Mouse (Mus musculus) forebrain, embryonic 12.5 days (tissue): ENCODE results near the gene Cfap58. TPM values are rescaled to one million over a fixed set of nuclear protein-coding genes. Genes with fewer than 3 reads are reported as not detected.
A peak's percentile ranks its signal among the peaks of the same experiment; 100 is the strongest.

Experiments used
- ATAC-seq: fragments of 200-750 bp; cut with Nextera tagmentation; 2 replicates; pipeline ENCODE4 v1.8.0; 2017; ENCODE audit warnings: moderate TSS enrichment; ENCODE audit not compliant: low FRiP score
- H3K27ac ChIP-seq: fragments of 300-500 bp; sonication (generic); 2 replicates; pipeline ENCODE4 v1.5.1; 2016; ENCODE audit warnings: mild to moderate bottlenecking
- H3K27me3 ChIP-seq: fragments of 300-500 bp; sonication (generic); 2 replicates; pipeline ENCODE4 v1.6.1; 2016; ENCODE audit warnings: mild to moderate bottlenecking
- H3K36me3 ChIP-seq: fragments of 300-500 bp; sonication (generic); replicated peaks from 2 replicates; pipeline ENCODE4 v1.6.1; 2016; ENCODE audit warnings: mild to moderate bottlenecking
- H3K4me1 ChIP-seq: fragments of 300-500 bp; sonication (generic); 2 replicates; pipeline ENCODE4 v1.6.1; 2016
- H3K4me2 ChIP-seq: fragments of 300-500 bp; sonication (generic); 2 replicates; pipeline ENCODE4 v1.6.1; 2016; ENCODE audit warnings: mild to moderate bottlenecking, moderate library complexity
- H3K4me3 ChIP-seq: fragments of 300-500 bp; sonication (generic); replicated peaks from 2 replicates; pipeline ENCODE4 v1.5.1; 2016; ENCODE audit warnings: mild to moderate bottlenecking
- H3K9ac ChIP-seq: fragments of 300-500 bp; sonication (generic); 2 replicates; pipeline ENCODE4 v1.6.1; 2016; ENCODE audit warnings: mild to moderate bottlenecking
- H3K9me3 ChIP-seq: fragments of 300-500 bp; sonication (generic); 2 replicates; pipeline ENCODE4 v1.6.1; 2016
- WGBS: fragments of 180-500 bp; shearing (Covaris S2); methylation state at CpG from one replicate; pipeline ENCODE4 v1.1.7; 2016; 5-methylcytosine and 5-hydroxymethylcytosine counted together
- polyA plus RNA-seq: library from polyadenylated mRNA; unstranded; fragments of >200 nt; fragmentation: Nextera tagmentation; extraction: Ambion mirVana; gene quantifications from 2 replicates; pipeline ENCODE4 v1.2.1, GENCODE M21; 2016

The Cfap58 gene
- polyA plus RNA-seq, 1 experiment from 2014 or later = 0.10 TPM

- Histone ChIP-seq H3K4me1 (peaks cover 36% of the 10 kb centered on the region), H3K4me3 (no peak overlapping the region), H3K4me2 (no peak overlapping the region), H3K27ac (no peak overlapping the region), H3K9ac (no peak overlapping the region), H3K36me3 (no peaks in the 10 kb centered on the region), H3K9me3 (no peaks in the 10 kb centered on the region), H3K27me3 (no peaks in the 10 kb centered on the region)
- WGBS = 91% methylated on average over 5 of the region's 5 CpGs
- ATAC-seq = no peak
These were observed 31.9 kb upstream of the Cfap58 start for GRCm38 (mm10) chr19:47905603-47906002.

- no peaks in the 10 kb centered on the region for H3K27me3 ChIP-seq
- WGBS = 94% methylated on average over 9 of the region's 9 CpGs
- no peaks in the 10 kb centered on the region for H3K9me3 ChIP-seq
- H3K4me2 ChIP-seq = no peak overlapping the region
- H3K9ac ChIP-seq = no peak overlapping the region
- H3K36me3 ChIP-seq = 0 out of 2 replicates have a peak, but pooled peaks cover 7% of the 10 kb centered on the region
- H3K4me1 ChIP-seq = peaks cover 40% of the 10 kb centered on the region
- no peak for ATAC-seq
- H3K27ac ChIP-seq = no peak overlapping the region
- no peak overlapping the region for H3K4me3 ChIP-seq
These were observed 29.9 kb upstream of the Cfap58 start for GRCm38 (mm10) chr19:47907596-47907995.

- peak overlapping the region; percentile 69 for H3K9ac ChIP-seq
- peak overlapping the region; percentile 97 for H3K27ac ChIP-seq
- 0 out of 2 replicates have a peak, but pooled peaks cover 7% of the 10 kb centered on the region for H3K36me3 ChIP-seq
- peak overlapping the region; percentile 62 for H3K4me2 ChIP-seq
- ATAC-seq = peak; percentile 59
- peaks cover 30% of the 10 kb centered on the region for H3K4me1 ChIP-seq
- H3K4me3 ChIP-seq = peak overlapping the region; percentile 38
- no peaks in the 10 kb centered on the region for H3K27me3 ChIP-seq
- WGBS = 20% methylated on average over 6 of the region's 6 CpGs
- no peaks in the 10 kb centered on the region for H3K9me3 ChIP-seq
These were observed 28.5 kb upstream of the Cfap58 start for GRCm38 (mm10) chr19:47908961-47909371.

GRCm38 (mm10) chr19:47909387-47910116 is 27.9 kb upstream of the Cfap58 start:
- peak overlapping the region; percentile 62 for H3K4me2 ChIP-seq
- peak; percentile 89 for ATAC-seq
- WGBS = 1% methylated on average over 10 of the region's 10 CpGs

DNA sequence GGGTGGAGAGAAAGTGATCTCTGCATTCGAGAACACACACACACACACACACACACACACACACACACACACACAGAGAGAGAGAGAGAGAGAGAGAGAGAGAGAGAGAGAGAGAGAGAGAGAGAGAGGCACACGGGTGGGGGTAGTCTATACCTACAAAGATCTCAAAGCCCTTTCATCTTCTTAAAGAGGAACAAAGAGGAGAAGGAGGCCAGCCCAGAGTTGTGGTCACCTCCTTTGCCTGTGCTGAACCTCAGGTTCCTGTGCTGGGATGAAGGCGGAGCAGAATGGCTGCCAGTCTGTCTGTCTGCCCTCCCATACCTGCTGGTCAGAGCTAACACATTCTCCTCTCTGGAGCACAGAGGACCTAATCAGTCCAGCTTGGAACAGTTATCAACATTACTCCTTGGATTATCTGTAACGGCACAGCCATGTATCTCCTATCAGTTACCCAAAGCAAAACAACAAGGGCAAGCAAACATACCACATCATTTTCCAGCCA is 27.3 kb upstream of the Cfap58 start:
- H3K27me3 ChIP-seq = no peaks in the 10 kb centered on the region
- WGBS = 28% methylated on average over 4 of the region's 4 CpGs
- peak; percentile 18; the same call in 1 of the 2 replicates for ATAC-seq

More at GRCm38 (mm10) chr19:47909387-47910116, 27.9 kb upstream of the Cfap58 start:
- Histone ChIP-seq H3K27me3 (no peaks in the 10 kb centered on the region), H3K4me1 (peaks cover 30% of the 10 kb centered on the region), H3K9me3 (no peaks in the 10 kb centered on the region), H3K36me3 (0 out of 2 replicates have a peak, but pooled peaks cover 7% of the 10 kb centered on the region), H3K27ac (peak overlapping the region; percentile 97), H3K9ac (peak overlapping the region; percentile 69), H3K4me3 (peak overlapping the region; percentile 38)

DNA sequence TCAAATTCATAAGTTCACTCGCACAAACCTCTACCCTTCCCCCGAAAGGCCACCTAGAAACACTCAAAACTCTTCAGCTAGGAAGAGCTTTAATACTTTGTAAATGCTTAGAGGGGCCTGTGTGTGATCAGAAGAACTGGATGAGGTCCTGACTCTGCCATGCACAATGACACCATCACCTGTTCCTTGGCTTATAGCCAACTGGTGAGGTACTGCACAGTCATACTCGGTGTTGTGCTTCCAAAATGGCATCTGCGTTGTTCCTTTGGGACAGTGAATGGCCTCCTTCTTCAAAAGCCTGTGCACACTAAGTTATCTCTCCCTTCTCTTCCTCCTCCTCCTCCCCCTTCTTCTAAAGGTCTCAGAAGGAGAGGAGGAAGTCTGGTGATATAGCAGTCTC is 26.7 kb upstream of the Cfap58 start:
- Histone ChIP-seq H3K36me3 (0 out of 2 replicates have a peak, but pooled peaks cover 7% of the 10 kb centered on the region), H3K27me3 (no peaks in the 10 kb centered on the region), H3K4me1 (peaks cover 27% of the 10 kb centered on the region), H3K9me3 (no peaks in the 10 kb centered on the region), H3K4me3 (no peak overlapping the region), H3K9ac (no peak overlapping the region), H3K27ac (peak overlapping the region; percentile 97), H3K4me2 (no peak overlapping the region; the same call in 1 of the 2 replicates)
- ATAC-seq = no peak
- 93% methylated on average over 4 of the region's 4 CpGs for WGBS

More for the DNA sequence above, 27.3 kb upstream of the Cfap58 start:
- peak overlapping the region; percentile 38 for H3K4me3 ChIP-seq
- H3K4me1 ChIP-seq = peaks cover 30% of the 10 kb centered on the region
- 0 out of 2 replicates have a peak, but pooled peaks cover 7% of the 10 kb centered on the region for H3K36me3 ChIP-seq
- no peaks in the 10 kb centered on the region for H3K9me3 ChIP-seq
- H3K4me2 ChIP-seq = peak overlapping the region; percentile 62
- H3K27ac ChIP-seq = peak overlapping the region; percentile 97
- H3K9ac ChIP-seq = peak overlapping the region; percentile 69

GRCm38 (mm10) chr19:47913344-47913743 is 24.1 kb upstream of the Cfap58 start:
- no peak for ATAC-seq
- H3K27ac ChIP-seq = no peak overlapping the region
- H3K4me1 ChIP-seq = peaks cover 44% of the 10 kb centered on the region

GRCm38 (mm10) chr19:47914191-47914590 is 23.3 kb upstream of the Cfap58 start:
- no peak for ATAC-seq
- WGBS = 94% methylated on average over 4 of the region's 4 CpGs
- H3K4me1 ChIP-seq = peaks cover 37% of the 10 kb centered on the region

More at GRCm38 (mm10) chr19:47913344-47913743, 24.1 kb upstream of the Cfap58 start:
- Histone ChIP-seq H3K9me3 (no peaks in the 10 kb centered on the region), H3K9ac (no peak overlapping the region), H3K4me3 (no peak overlapping the region), H3K27me3 (no peaks in the 10 kb centered on the region), H3K4me2 (no peak overlapping the region), H3K36me3 (0 out of 2 replicates have a peak, but pooled peaks cover 7% of the 10 kb centered on the region)
- 89% methylated on average over 7 of the region's 7 CpGs for WGBS

DNA sequence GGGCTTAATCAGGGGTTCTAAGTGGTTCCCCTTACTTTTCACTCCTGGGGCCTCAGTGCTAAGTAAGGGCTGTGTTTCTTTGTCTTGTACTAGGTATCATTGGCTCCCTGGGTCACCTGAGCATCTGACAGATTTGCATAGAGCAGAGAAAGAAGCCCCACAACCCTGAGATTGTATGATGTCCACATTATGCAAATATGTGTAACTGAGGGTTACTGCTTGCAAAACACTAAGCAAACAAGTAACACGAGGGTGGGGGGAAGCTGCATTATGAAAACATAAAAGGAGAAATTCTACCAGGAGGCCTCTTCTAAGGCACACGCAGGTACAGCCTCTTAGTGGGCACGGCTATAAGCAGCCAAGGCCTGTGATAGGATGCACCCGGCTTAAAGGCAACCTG is 22.2 kb upstream of the Cfap58 start:
- Histone ChIP-seq H3K4me2 (no peak overlapping the region), H3K27me3 (no peaks in the 10 kb centered on the region), H3K9me3 (no peaks in the 10 kb centered on the region), H3K9ac (no peak overlapping the region), H3K4me3 (no peak overlapping the region), H3K4me1 (peaks cover 33% of the 10 kb centered on the region), H3K27ac (no peak overlapping the region), H3K36me3 (0 out of 2 replicates have a peak, but pooled peaks cover 7% of the 10 kb centered on the region)
- no peak for ATAC-seq
- WGBS = 78% methylated on average over 4 of the region's 4 CpGs

More at GRCm38 (mm10) chr19:47914191-47914590, 23.3 kb upstream of the Cfap58 start:
- H3K4me2 ChIP-seq = no peak overlapping the region
- 0 out of 2 replicates have a peak, but pooled peaks cover 7% of the 10 kb centered on the region for H3K36me3 ChIP-seq
- no peak overlapping the region for H3K4me3 ChIP-seq
- H3K27ac ChIP-seq = no peak overlapping the region
- no peaks in the 10 kb centered on the region for H3K9me3 ChIP-seq
- no peak overlapping the region for H3K9ac ChIP-seq
- no peaks in the 10 kb centered on the region for H3K27me3 ChIP-seq

DNA sequence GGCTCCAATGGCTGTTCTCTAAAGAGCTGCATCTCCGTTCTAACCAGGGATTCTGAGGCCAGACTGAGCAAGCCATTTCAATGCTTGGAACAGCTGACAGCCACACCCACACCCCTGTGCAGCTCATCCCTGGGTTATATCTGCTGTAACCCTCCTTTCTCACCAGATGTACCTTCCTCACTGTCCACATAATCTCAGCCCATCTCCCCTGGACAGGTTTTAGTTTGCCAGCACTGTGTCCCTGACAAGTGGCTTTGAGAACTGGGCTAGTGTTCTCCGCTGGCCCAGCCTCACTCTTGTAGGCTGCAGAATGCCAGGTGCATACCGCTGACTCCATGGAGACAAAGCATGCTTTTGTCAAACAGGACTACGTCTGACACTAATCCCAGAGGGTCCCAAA is 20.1 kb upstream of the Cfap58 start:
- Histone ChIP-seq H3K27ac (no peak overlapping the region), H3K27me3 (no peaks in the 10 kb centered on the region), H3K4me3 (peak overlapping the region; percentile 78), H3K36me3 (no peaks in the 10 kb centered on the region), H3K4me1 (peaks cover 27% of the 10 kb centered on the region), H3K9ac (peak overlapping the region; percentile 78), H3K9me3 (no peaks in the 10 kb centered on the region), H3K4me2 (peak overlapping the region; percentile 66)
- no peak for ATAC-seq
- WGBS = 4% methylated on average over 4 of the region's 4 CpGs

GRCm38 (mm10) chr19:47918016-47918415 is 19.5 kb upstream of the Cfap58 start:
- Histone ChIP-seq H3K27ac (peak overlapping the region; percentile 27; the same call in 1 of the 2 replicates), H3K9ac (peak overlapping the region; percentile 78), H3K27me3 (no peaks in the 10 kb centered on the region), H3K4me2 (peak overlapping the region; percentile 66), H3K4me1 (peaks cover 27% of the 10 kb centered on the region), H3K36me3 (no peaks in the 10 kb centered on the region), H3K9me3 (no peaks in the 10 kb centered on the region), H3K4me3 (peak overlapping the region; percentile 78)
- no peak for ATAC-seq
- WGBS = 8% methylated on average over 9 of the region's 9 CpGs

DNA sequence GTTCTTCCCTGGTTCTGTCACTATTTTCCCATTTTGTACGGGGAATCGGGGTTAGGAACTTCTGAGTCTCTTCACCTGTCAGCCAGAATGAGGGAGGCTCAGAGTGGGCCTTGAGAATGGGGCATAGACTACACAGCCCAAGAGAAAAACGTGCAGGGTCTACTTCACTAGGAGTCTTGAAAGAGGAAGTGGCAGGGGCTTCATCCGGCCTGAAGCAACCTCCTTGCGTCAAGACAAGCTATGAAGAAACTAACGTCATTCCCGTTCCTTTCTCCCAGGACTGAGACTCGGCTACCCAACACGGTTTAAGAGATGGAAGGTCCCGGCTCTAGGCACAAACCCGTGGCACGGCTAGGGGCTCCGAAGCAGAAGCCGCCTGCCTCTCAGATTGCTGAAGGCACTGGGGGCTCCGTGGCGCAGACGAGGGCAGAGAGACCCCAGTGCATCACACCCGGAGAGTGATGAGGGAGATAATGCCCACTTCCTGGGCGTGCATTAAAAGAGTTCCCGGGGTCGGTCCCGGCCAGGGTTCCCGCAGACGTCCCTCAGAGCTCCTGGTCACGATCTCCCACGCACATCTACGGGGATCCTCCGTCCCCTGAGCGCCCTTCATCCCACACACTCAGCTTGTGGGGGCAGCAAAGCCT is 18.9 kb upstream of the Cfap58 start:
- Histone ChIP-seq H3K4me1 (peaks cover 27% of the 10 kb centered on the region), H3K4me2 (peak overlapping the region; percentile 66), H3K27ac (peak overlapping the region; percentile 89), H3K36me3 (no peaks in the 10 kb centered on the region), H3K4me3 (peak overlapping the region; percentile 78), H3K9ac (peak overlapping the region; percentile 78), H3K9me3 (no peaks in the 10 kb centered on the region), H3K27me3 (no peaks in the 10 kb centered on the region)
- WGBS = under 1% methylated on average over 29 of the region's 29 CpGs
- peak; percentile 39 for ATAC-seq
